Mouse (Mus musculus) skeletal muscle tissue, postnatal 0 days (tissue): ENCODE data around the gene Ctsd. TPM values are rescaled to one million over a fixed set of nuclear protein-coding genes. Genes with fewer than 3 reads are reported as not detected.

Experiments
- polyA plus RNA-seq: library from polyadenylated mRNA; unstranded; fragments of >200 nt; fragmentation: Nextera tagmentation; extraction: Ambion mirVana; gene quantifications from 2 replicates; pipeline ENCODE4 v1.2.1, GENCODE M21; 2015

The Ctsd gene
- polyA plus RNA-seq: 340 and 391 TPM in 2 replicates

GRCm38 (mm10) chr7:142387419-142388148 lies at the start of gene Ctsd:
Gene Ctsd, minus strand, starts transcription at chr7:142388038.

GRCm38 (mm10) chr7:142434137-142434865 lies 46.5 kb upstream of the Ctsd start, which contains the start of gene Syt8:
Gene Syt8, plus strand, starts transcription at chr7:142434850.

DNA sequence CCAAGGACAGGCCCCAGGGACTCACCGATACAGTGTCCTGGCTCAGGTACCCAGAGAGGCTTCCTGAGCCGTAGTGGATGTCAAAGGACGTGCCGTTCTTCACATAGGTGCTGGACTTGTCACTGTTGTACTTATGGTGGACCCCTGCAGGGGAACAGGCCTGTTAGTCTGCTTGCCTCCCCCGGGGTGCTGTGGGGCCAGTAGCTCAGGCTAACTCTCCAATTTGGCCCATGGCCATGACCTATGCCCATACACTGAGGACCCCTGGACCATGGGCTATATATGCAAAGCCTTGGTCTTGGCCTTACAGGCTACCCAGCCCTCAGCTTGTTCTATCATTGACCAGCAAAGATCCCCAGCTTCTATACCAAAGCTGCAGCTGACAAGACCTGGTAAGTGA lies 5.3 kb downstream of the Ctsd start, which contains the start of gene Gm49369:
Gene Gm49369 (minus strand): TSS at position 101 of the 400 bp plus-strand sequence.

DNA sequence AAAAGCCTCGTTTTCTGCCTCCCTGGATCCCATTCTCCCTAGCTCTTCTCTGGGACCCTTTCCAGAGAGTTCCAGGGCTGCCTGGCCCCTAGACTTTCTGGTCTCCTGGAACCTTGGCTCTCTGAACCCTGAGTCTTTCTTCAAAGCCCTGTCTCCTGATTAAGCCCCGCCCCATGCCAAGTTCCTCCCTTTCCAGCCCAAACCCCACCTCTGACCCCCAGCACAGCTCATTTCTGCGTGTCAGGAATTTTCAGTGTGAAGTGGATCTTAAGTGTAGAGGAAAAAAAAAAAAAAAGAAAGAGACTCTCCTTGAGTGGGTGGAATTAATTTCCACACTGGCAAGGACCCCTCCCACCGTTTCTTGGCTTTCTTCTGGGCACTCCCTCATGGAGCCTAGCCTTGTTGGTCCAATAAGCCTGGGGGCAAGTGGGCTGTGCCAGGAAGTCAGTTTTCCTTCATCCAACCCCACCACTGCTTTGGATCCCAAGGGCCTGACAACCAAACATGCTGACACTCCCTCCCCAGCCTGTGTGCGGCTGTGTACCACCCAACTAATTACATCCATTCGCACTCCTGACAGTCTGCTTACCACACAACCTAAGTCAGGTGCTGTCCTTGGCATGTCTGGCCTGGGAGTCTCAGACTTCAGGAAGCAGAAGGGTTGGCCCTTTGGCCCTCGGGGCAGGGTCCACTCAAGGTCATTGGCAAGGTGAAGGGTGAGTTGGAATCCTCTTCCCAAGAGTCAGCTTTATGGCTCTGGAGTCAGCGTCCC lies 14.0 kb downstream of the Ctsd start, which contains the start of gene Ifitm10:
Gene Ifitm10 (minus strand): TSS at position 113 of the 772 bp plus-strand sequence.

Other genes starting within 250 kb of the Ctsd start
- not detected in 2 replicates for gene Gm45337, start 243.4 kb downstream of the Ctsd start, polyA plus RNA-seq
- gene Gm29735, start 230.9 kb downstream of the Ctsd start, polyA plus RNA-seq: not detected in 2 replicates
- not detected in 2 replicates for gene Gm4553, start 222.3 kb downstream of the Ctsd start, polyA plus RNA-seq
- gene Krtap5-2, start 212.0 kb downstream of the Ctsd start, polyA plus RNA-seq: not detected in 2 replicates
- gene Gm10153, start 197.6 kb downstream of the Ctsd start, polyA plus RNA-seq: not detected in 2 replicates
- gene Krtap5-3, start 186.7 kb downstream of the Ctsd start, polyA plus RNA-seq: not detected in 2 replicates
- not detected in 2 replicates for gene Gm7579, start 176.2 kb downstream of the Ctsd start, polyA plus RNA-seq
- not detected in 2 replicates for gene Krtap5-5, start 158.1 kb downstream of the Ctsd start, polyA plus RNA-seq
- gene Gm40460, start 147.0 kb downstream of the Ctsd start, polyA plus RNA-seq: not detected in 2 replicates
- not detected in 2 replicates for gene Gm2431, start 129.7 kb downstream of the Ctsd start, polyA plus RNA-seq
- not detected in 2 replicates for gene Gm4559, start 113.7 kb downstream of the Ctsd start, polyA plus RNA-seq
- gene Krtap5-1, start 90.9 kb downstream of the Ctsd start, polyA plus RNA-seq: not detected in 2 replicates
- not detected in 2 replicates for gene Krtap5-4, start 84.5 kb downstream of the Ctsd start, polyA plus RNA-seq
- gene Ifitm10, start 14.3 kb downstream of the Ctsd start, polyA plus RNA-seq: 0.92 and 1.7 TPM in 2 replicates
- 1.6 TPM in 1 of 2 replicates, not detected in the other for gene Gm49369, start 5.4 kb downstream of the Ctsd start, polyA plus RNA-seq
- gene Syt8, start 46.8 kb upstream of the Ctsd start, polyA plus RNA-seq: 0.24 and 0.30 TPM in 2 replicates
- 11,644 and 12,538 TPM in 2 replicates for gene Tnni2, start 53.8 kb upstream of the Ctsd start, polyA plus RNA-seq
- gene Lsp1, start 72.8 kb upstream of the Ctsd start, polyA plus RNA-seq: 46.9 and 49.3 TPM in 2 replicates
- gene Tnnt3, start 110.8 kb upstream of the Ctsd start, polyA plus RNA-seq: 12,415 and 13,066 TPM in 2 replicates
- gene Mrpl23, start 144.6 kb upstream of the Ctsd start, polyA plus RNA-seq: 23.6 and 30.0 TPM in 2 replicates